Mouse (Mus musculus): ENCODE results near the gene Zbtb16.

Zbtb16 gene

DNA sequence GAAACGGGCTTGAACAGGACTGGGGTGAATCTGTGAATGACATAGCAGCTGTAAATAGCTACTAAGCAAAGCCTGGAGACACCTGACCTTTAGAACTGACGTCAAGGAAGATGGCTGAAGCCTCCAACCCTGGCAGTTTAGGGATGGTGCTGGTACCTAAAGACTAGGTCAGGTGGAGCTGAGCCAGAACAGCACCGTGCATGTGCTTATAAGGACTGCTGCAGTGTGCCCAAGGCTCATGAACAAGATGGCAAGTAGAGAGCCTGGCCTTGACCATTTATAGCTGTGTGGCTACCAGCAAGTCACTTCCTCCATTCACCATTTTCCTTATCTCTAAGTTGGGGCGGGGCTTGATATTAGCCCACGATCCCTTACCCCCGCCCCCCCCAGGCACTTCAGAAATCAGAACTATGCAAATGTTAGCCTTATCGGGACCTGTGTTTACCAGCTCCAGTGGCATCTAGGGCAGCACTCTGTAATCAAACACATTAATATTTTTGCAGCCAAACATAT, 9.6 kb downstream of the Zbtb16 start:
- no peak for DNase-seq (ENCODE audit: low spot score in 2 of 2)

GRCm38 (mm10) chr9:48824533-48825130, 11.4 kb downstream of the Zbtb16 start:
- no peak for DNase-seq (ENCODE audit: low spot score in 2 of 2)

GRCm38 (mm10) chr9:48823851-48824250, 12.2 kb downstream of the Zbtb16 start:
- no peak for DNase-seq (ENCODE audit: low spot score in 2 of 2)

GRCm38 (mm10) chr9:48823319-48823705, 12.7 kb downstream of the Zbtb16 start:
- no peak for DNase-seq (ENCODE audit: low spot score in 2 of 2)

- no peak for DNase-seq (ENCODE audit: low spot score in 2 of 2)
Observed at GRCm38 (mm10) chr9:48822586-48823318, 13.3 kb downstream of the Zbtb16 start.

DNA sequence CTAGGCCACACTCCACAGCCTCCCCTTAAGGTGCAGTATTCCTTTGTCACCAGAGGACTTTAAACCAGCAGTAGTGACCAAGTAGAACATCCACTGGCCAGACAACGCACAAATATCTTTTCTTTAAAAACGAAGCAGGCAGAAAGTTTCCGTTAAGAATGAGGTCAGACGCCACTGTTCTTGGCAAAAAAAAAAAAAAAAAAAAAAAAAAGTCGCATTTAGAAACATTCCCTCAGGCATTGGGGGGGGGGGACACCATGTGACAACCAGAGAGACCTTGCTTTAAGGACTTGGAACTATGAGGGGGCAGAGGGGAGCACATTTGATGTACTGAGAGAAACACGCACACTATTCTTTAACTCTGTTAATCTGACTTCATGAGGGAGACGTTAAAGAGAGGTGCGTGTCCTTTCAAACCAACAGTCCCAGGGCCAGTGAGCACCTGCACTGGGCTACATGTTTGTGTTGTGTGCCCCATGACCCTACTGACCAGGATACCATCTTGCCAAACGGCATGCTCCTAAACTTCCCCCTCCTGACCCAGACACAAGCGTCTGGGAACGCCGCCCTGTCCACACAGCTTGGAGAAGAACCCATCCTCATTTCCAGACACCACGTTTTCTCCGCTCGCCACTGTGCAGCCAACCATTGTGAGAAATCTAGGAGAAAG, 14.0 kb downstream of the Zbtb16 start:
- no peak for DNase-seq (ENCODE audit: low spot score in 2 of 2)

- no peak for DNase-seq (ENCODE audit: low spot score in 2 of 2)
Observed at GRCm38 (mm10) chr9:48821431-48821830, 14.6 kb downstream of the Zbtb16 start.

DNA sequence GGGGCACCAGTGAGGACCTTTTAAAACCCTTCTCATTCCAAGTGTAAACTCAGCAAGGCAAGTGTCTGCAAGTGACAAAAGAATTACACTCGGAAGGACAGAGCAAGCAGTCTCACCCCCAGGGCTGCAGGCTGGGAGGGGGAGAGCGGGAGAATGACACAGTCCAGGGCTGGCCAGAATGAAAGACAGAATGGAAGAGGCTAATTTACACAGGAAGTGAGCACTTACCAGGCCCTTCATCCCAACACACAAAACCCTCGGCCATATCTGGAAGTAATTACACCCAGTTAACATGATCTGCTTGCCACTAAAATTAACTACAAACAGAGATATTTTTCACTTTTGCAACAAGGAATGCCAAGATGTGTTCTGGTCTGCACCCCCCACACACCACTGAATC, 15.2 kb downstream of the Zbtb16 start:
- no peak for DNase-seq (ENCODE audit: low spot score in 2 of 2)

GRCm38 (mm10) chr9:48819695-48820094, 16.3 kb downstream of the Zbtb16 start:
- DNase-seq (ENCODE audit: low spot score in 2 of 2) = no peak

DNA sequence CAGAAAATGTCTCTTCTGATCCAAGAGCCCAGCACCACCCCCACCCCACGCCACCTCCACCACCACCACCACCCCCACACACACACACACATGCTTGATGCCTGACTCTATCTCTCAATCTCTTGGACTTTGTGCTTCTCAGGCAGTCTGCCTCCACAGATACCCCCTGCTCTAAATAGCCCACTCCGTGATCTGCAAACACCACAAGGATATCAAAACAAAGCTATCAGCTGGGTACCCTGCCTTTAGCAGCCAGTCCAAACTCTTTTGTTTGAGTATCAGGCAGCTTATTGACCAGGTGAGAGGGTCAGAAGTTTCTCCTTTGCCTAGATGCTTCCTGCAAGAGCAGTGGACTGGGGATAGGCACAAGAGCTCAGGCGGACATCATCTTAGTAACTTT, 16.9 kb downstream of the Zbtb16 start:
- DNase-seq (ENCODE audit: low spot score in 2 of 2) = no peak

DNA sequence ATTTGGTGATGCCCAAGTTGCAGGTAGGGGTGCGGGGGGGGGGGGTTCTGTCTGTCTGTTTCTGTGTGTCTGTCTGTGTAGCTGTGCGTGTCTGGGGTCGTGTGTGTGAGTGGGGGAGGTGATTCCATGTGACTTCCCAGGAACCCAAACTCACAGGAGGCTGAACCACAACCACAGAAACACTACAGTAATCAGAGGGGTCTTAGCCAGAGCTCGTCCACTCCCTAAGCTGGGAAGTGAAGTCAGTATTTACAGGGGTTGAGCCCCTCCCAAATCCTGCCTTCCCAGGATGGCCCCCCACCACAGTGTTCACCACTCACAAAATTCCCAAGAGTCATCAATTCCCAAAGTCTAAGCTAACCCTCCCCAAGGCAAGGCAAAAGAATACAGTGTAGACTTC, 18.1 kb downstream of the Zbtb16 start:
- no peak for DNase-seq (ENCODE audit: low spot score in 2 of 2)

DNA sequence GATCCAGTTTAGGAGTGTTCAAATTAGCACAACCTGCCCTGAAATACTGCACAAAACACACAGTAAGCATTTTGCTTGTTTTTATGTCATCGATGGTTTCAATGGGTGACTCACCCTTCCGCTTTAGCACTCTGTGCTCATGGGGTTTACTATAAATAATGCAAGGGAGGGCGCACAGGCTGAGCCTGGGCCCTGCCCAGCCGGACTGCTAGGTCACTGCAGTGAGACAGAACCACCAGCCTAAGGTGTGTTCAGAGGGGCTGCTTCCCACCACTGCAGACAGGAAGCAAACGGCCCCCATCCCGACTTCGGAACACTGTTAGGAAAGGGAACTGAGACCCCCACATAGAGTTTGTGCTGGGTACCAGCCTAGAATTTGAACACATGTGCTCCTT, 18.6 kb downstream of the Zbtb16 start:
- no peak for DNase-seq (ENCODE audit: low spot score in 2 of 2)

DNA sequence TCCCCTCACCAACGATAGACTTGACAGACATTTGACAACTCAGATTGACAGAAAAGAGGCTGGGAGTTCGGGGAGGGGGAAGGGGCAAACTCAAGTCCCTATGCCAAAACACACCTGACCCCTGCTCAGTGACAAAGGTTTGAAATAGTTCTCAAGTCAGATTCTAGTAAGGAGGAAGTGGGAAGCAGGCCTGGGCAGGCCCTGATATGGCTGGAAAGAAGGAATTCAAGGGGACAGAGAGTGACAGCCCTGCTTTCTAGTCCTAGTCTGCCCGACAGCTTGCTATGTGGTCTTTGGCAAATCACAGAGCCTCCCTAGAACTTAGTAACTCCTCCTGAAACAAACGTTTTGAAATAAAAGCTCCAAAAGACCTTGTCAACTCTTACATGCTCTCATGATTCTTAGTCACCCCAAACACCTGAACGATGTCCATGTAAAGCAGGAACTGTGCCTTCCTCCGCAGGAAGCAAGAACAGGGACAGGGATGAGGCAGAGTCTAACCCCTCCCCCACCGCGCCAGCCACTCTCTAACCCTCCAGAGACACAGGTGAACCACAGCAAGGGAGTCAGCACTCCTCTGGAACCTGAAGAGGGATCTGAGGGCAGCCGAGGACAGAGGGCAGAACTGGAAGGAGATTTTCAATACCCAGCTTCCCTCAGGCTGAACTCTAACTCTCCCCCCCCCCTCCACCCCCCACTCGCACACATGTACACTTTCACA, 19.2 kb downstream of the Zbtb16 start:
- no peak for DNase-seq (ENCODE audit: low spot score in 2 of 2)

DNA sequence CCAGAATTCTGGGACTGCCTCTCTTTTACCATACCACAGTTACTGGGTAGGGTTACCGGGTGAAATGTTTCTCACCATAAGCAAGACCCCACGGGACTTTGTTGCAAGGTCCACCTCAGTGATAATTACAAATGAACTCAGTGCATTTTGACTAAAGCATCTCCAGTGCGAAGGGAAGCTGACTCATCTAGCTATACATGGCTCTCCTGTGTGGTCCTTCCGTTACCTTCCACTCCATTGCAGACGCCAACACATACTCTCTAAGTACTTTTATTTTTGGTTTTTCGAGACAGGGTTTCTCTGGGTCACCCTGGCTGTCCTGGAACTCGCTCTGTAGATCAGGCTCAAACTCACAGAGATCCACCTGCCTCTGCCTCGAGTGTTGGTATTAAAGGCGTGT, 19.9 kb downstream of the Zbtb16 start:
- DNase-seq (ENCODE audit: low spot score in 2 of 2) = no peak

- DNase-seq (ENCODE audit: low spot score in 2 of 2) = no peak
Observed at GRCm38 (mm10) chr9:48814881-48815495, 21.0 kb downstream of the Zbtb16 start.

GRCm38 (mm10) chr9:48813960-48814880, 21.8 kb downstream of the Zbtb16 start:
- no peak for DNase-seq (ENCODE audit: low spot score in 2 of 2)

- no peak for DNase-seq (ENCODE audit: low spot score in 2 of 2)
Observed at GRCm38 (mm10) chr9:48812352-48812751, 23.7 kb downstream of the Zbtb16 start.

DNA sequence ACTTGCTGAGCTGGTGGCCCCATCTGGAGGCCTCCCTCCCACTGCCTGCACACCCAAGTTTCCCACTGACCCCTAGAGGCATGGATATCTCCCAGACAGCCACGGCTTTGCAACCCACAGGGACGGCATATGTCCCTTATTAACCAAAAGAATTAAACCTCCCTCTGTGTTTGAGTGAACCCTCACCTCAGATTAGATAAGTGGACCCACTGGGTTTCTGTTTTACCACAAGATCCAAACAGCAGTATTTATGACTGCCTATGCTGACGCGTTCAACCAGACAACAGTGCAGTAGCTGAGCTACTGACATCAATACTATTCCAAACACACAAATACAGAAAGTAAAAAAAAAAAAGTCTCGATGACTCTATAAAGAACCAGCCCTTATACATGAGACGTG, 29.4 kb downstream of the Zbtb16 start:
- DNase-seq (ENCODE audit: low spot score in 2 of 2) = no peak

DNA sequence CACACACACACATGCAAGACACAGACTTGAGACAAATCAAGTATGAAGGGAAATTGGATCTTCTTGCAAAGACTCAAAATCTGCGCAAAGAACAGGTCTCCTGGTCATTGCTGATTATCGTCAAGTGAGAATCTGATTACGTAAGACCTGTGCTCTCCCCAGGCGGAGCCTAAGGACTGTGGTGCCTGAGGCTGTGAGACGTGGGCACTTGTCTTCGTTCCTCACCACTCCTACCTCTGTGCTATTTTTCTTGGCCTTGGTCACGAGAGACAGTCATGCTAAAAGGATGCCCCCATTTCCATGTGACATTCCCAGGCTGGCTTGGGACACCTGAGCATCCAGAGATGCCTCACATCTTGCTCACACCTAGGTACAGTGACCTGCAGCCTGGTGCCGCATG, 30.2 kb downstream of the Zbtb16 start:
- no peak for DNase-seq (ENCODE audit: low spot score in 2 of 2)

- DNase-seq (ENCODE audit: low spot score in 2 of 2) = no peak
Observed at GRCm38 (mm10) chr9:48804509-48804908, 31.5 kb downstream of the Zbtb16 start.
